Mouse (Mus musculus): ENCODE results near the gene Chit1. TPM values are rescaled to one million over a fixed set of nuclear protein-coding genes. Genes with fewer than 3 reads are reported as not detected.

The Chit1 gene
- polyA plus RNA-seq, 1 experiment = not detected

DNA sequence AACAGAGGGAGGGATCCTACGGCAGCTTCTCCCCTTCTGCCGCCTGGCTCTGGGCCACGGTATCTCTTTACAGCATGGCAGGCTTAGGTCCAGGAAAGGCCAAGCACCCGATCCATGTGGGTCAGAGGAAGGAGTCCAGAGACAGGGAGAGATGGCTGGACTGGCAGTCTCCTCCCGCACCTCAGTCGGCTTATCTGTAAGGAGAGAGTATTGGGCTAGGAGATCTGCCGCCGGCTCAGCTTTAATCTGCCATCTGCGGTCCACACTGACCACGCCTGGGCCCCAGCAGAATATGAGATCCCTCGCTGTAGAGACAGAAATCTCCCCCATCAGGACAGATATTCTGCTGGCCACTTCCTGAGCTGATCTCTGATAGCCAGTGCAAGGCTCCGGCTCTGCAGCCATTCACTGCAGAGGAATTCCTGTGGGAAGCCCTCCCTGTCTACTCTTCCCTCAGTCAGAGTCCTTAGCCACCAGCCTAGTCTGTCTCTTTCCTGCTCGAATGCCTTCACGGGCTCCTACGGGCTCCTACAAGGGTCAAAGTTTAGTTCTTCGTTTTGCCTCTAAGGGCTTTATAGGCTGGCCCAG, 24.1 kb upstream of the Chit1 start:
- Histone ChIP-seq H3K4me1 (peaks cover 68% of the 10 kb centered on the region), H3K4me3 (replicated peaks) (no peak overlapping the region)

DNA sequence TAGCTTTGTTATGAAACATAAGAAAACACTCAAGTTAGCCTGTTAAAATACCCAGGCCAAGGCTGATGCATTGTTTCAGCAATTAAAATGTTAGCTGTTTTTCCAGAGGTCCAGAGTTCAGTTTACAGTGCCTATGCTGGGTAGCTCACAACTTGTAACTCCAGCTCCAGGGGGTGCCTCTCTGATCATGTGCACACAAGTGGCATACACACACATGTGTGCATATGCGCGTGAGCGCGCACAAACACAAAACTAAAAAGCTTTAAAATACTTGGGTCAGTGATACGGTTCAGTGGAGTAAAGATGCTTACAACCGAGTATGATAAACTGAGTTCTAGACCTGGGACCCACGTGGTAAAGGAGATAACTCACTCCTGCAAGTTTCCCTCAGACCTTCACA, 22.0 kb upstream of the Chit1 start:
- Histone ChIP-seq H3K4me1 (peaks cover 68% of the 10 kb centered on the region), H3K4me3 (replicated peaks) (no peak overlapping the region), H3K36me3 (replicated peaks; ENCODE audit: low read length) (no peaks in the 10 kb centered on the region), H3K27me3 (replicated peaks) (no peaks in the 10 kb centered on the region), H3K9me3 (no peaks in the 10 kb centered on the region)
- no peak for TF ChIP-seq GATA1 (IDR thresholded peaks at IDR 0.05; ENCODE audit: borderline replicate concordance, low read length)
- no peak for TF ChIP-seq FLI1 (IDR thresholded peaks at IDR 0.05; ENCODE audit: low read length)

More for the DNA sequence above, 24.1 kb upstream of the Chit1 start:
- TF ChIP-seq FLI1 (IDR thresholded peaks at IDR 0.05; ENCODE audit: low read length) = no peak
- no peak for TF ChIP-seq GATA1 (IDR thresholded peaks at IDR 0.05; ENCODE audit: borderline replicate concordance, low read length)
- Histone ChIP-seq H3K27me3 (replicated peaks) (no peaks in the 10 kb centered on the region), H3K36me3 (replicated peaks; ENCODE audit: low read length) (no peaks in the 10 kb centered on the region), H3K9me3 (no peaks in the 10 kb centered on the region)

DNA sequence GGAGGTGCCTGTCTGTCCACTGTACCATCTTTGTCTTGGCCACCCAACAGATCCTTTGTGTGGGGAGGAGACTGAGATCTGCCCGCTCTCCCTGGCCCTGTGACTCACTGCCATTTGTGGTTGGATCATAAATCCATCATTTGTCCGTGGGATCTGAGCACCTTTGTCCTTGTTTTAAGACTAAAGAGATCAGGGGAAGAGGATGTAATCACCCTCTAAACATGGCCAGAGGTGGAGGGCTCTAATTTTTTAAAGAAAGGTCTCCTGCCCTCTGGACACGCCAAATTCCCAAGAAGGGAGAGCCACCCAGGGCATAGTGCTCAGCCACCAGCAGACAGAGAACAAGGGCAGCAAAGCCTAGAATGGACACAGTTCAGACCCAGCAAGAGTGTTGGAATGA, 19.2 kb upstream of the Chit1 start:
- no peak overlapping the region for H3K4me3 ChIP-seq (replicated peaks)
- no peaks in the 10 kb centered on the region for H3K9me3 ChIP-seq
- H3K4me1 ChIP-seq = peaks cover 77% of the 10 kb centered on the region
- no peaks in the 10 kb centered on the region for H3K27me3 ChIP-seq (replicated peaks)
- TF ChIP-seq FLI1 (IDR thresholded peaks at IDR 0.05; ENCODE audit: low read length) = no peak
- TF ChIP-seq GATA1 (IDR thresholded peaks at IDR 0.05; ENCODE audit: borderline replicate concordance, low read length) = no peak
- no peaks in the 10 kb centered on the region for H3K36me3 ChIP-seq (replicated peaks; ENCODE audit: low read length)

DNA sequence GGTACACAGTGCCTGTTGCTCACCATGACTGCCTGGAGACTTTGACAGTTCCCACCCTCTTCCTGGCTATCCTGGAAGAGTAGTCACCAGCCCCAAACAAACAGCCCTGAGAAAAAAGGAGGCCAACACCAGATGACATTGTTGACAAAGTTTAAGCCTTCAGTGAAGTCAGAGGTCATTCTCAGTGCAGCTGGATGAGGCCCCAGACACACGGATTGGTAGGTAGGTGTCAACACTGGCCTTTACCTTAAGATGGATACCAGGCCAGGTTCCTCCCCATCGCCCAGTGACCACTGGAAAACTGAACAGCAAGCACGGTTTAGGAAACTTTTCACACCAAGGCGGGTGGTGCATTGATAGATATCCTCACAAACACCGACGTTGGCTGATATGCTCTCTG, 18.7 kb upstream of the Chit1 start:
- Histone ChIP-seq H3K4me3 (replicated peaks) (peak overlapping the region; percentile 91), H3K4me1 (peaks cover 77% of the 10 kb centered on the region), H3K27me3 (replicated peaks) (no peaks in the 10 kb centered on the region), H3K9me3 (no peaks in the 10 kb centered on the region), H3K36me3 (replicated peaks; ENCODE audit: low read length) (no peaks in the 10 kb centered on the region)
- TF ChIP-seq FLI1 (IDR thresholded peaks at IDR 0.05; ENCODE audit: low read length) (no peak), GATA1 (IDR thresholded peaks at IDR 0.05; ENCODE audit: borderline replicate concordance, low read length) (no peak)

DNA sequence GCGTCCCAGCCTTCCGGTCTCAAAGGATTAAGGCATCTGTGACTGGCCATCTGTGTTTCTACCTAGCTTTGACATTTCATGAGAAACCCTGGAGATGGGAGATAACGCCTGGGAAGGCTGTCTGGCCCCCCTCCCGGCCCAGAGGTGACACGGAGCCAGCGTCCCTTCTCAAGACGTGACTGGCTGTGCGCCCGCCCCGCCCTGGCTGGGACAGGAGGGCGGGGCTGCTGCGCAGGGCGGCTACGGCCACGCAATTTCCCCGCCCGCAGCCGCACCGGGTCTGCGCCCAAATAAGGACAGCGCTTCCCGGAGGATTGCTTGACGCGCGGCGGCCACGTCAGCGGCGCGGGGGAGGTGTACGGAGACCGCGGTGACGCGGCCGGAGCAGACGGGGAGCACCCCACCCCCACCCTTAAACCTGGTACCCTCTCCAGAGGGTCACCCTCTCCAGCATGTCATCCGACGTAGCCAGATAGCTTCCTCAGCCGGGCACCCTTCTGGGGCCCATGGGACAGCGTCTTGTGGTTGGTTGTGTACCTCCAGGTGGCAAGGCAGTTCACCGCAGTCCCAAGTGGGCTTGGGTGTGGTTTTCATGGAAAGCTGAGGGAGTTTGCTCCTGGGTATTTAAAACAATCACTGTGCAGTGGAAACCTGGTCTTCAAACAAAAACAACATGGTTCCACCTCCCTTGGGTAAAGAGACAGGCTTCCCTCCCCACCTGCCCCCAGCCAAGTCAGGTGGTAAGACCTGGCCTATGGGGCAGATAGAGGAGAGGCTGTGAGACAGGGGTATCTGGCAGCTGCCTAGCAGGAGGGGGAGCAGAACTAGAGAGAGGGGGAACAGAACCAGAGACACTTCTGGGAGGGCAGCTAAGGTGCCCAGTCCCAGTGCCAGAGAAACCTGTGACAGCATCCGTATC, 17.9 kb upstream of the Chit1 start:
- Histone ChIP-seq H3K4me3 (replicated peaks) (peak overlapping the region; percentile 91), H3K36me3 (replicated peaks; ENCODE audit: low read length) (no peaks in the 10 kb centered on the region), H3K9me3 (no peaks in the 10 kb centered on the region), H3K4me1 (peaks cover 77% of the 10 kb centered on the region), H3K27me3 (replicated peaks) (no peaks in the 10 kb centered on the region)
- TF ChIP-seq FLI1 (IDR thresholded peaks at IDR 0.05; ENCODE audit: low read length) (no peak), GATA1 (IDR thresholded peaks at IDR 0.05; ENCODE audit: borderline replicate concordance, low read length) (0 out of 3 replicates have a peak, but pooled peaks have one; percentile 25)

DNA sequence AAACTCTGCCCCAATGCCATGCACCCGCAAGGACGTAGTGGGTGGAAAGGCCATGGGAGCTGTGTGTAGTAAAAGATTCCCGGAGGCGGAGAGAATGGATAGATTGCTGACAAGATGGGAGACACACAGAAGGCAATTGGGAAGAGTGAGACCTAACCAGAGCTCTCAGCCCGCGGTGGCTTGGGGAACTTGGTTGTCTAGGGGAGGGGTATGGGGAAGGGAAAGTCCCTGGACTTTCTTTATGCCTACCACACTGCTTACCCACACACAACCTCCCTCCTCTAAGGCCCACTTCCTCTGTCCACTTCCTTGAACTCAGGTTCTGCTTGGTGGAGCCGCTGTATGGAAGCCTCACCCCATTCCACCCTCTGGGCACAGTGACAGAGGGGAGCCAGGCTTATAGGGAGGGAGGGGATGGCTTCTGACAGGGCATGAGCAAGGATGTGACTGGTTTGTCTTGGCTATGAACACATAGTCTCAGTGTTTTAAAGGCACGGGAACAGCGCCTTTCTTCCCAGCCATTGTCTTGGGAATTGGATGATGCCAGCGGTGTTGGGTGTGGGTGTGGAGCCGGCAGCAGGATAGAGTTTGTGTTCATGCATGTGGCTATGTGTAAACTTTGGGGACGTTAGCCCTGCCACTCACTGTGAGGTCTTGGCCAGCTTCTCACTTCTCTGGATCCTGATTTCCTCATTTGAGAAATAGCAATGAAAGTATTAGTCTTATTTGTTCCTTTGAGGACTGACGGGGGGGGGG, 17.1 kb upstream of the Chit1 start:
- peak overlapping the region; percentile 91 for H3K4me3 ChIP-seq (replicated peaks)
- TF ChIP-seq GATA1 (IDR thresholded peaks at IDR 0.05; ENCODE audit: borderline replicate concordance, low read length) = no peak
- TF ChIP-seq FLI1 (IDR thresholded peaks at IDR 0.05; ENCODE audit: low read length) = no peak
- H3K4me1 ChIP-seq = peaks cover 80% of the 10 kb centered on the region
- no peaks in the 10 kb centered on the region for H3K36me3 ChIP-seq (replicated peaks; ENCODE audit: low read length)
- no peaks in the 10 kb centered on the region for H3K9me3 ChIP-seq
- no peaks in the 10 kb centered on the region for H3K27me3 ChIP-seq (replicated peaks)

DNA sequence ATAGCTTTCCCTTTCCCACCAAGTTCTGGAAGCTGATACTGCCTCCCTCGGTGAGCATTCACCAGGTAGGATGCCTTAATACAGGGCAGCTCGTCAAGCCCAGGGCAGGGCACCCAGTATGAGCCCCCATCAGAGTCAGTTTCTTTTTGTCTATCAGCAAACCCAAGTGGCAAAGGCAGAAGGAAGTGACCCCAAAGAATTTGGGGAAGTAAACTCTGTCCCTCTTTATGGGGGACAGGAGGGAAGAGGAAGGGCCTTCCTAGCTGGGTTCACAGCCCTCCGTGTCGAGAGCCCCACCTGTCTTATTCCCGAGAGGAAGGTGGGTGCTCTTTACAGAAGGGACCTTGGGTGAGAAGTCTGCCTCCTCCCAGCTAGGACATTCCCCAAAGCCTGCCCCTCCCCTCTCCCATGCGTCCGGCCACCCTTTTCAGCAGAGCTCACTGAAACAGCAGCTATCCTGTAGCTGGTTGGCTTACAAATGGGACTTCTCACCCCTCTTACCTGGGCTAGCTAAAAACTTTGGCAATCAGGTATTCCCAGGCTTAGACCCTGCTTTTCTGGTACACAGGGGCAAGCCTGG, 15.9 kb upstream of the Chit1 start:
- Histone ChIP-seq H3K27me3 (replicated peaks) (no peaks in the 10 kb centered on the region), H3K9me3 (no peaks in the 10 kb centered on the region), H3K4me1 (peaks cover 92% of the 10 kb centered on the region), H3K4me3 (replicated peaks) (peak overlapping the region; percentile 71), H3K36me3 (replicated peaks; ENCODE audit: low read length) (no peaks in the 10 kb centered on the region)
- no peak for TF ChIP-seq FLI1 (IDR thresholded peaks at IDR 0.05; ENCODE audit: low read length)
- no peak for TF ChIP-seq GATA1 (IDR thresholded peaks at IDR 0.05; ENCODE audit: borderline replicate concordance, low read length)

DNA sequence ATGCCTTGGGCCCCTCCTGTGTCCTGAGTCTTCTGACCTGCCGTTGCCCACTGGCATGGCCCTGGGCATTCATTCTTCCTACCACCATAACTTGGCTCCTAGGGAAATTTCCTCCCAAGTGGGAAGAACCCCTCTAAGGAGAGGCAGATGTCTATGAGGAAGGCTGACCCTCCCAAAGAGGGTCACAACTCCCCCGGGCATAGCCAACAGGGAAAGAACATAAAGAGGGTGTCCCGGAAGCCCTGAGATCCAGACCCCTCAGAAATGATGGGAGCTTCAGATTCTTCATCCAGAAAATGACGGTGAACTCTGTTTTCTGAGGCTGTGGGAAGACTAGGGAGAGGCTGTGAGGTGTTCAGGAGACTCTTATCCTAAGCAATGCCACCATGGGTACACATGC, 15.3 kb upstream of the Chit1 start:
- Histone ChIP-seq H3K4me1 (peaks cover 98% of the 10 kb centered on the region), H3K4me3 (replicated peaks) (no peak overlapping the region), H3K9me3 (no peaks in the 10 kb centered on the region), H3K36me3 (replicated peaks; ENCODE audit: low read length) (no peaks in the 10 kb centered on the region), H3K27me3 (replicated peaks) (no peaks in the 10 kb centered on the region)
- TF ChIP-seq GATA1 (IDR thresholded peaks at IDR 0.05; ENCODE audit: borderline replicate concordance, low read length) = no peak
- TF ChIP-seq FLI1 (IDR thresholded peaks at IDR 0.05; ENCODE audit: low read length) = no peak

DNA sequence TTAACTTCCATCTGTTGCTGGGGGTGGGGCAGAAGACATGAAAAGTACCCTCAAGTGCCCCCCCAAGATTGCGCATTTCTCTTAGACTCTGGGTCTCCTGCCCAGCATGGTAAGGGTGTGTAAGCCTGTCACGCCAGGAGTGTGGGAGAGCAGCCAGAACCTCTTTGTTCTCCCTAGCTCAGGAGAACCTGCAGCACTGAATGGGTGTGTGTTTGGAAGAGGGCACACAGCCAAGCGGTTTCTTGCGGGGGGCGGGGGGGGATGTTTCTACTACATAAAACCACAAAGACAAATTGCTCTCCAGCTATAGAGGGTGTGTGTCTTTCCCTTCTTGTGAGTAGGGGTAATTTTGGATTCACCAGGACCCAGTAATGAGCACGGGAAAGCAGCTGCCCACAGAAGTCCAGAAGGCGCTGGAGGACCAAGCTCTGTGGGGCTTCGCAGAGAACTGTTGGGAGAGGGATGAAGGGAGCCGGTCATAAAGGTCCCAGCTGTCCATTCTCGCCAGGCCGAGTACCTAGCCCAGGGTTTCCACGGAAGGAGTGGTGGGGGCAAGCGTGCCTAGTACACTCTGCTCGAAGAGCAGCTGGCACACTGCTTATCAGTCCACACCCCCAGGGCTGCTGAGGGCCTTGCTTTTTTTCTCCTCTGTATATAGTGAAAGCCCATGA, 14.6 kb upstream of the Chit1 start:
- peaks cover 100% of the 10 kb centered on the region for H3K4me1 ChIP-seq
- H3K4me3 ChIP-seq (replicated peaks) = no peak overlapping the region
- H3K36me3 ChIP-seq (replicated peaks; ENCODE audit: low read length) = no peaks in the 10 kb centered on the region
- TF ChIP-seq GATA1 (IDR thresholded peaks at IDR 0.05; ENCODE audit: borderline replicate concordance, low read length) (no peak), FLI1 (IDR thresholded peaks at IDR 0.05; ENCODE audit: low read length) (no peak)
- H3K27me3 ChIP-seq (replicated peaks) = no peaks in the 10 kb centered on the region
- no peaks in the 10 kb centered on the region for H3K9me3 ChIP-seq
